Mouse (Mus musculus): ENCODE results near the gene Wdr19. TPM values are rescaled to one million over a fixed set of nuclear protein-coding genes. Genes with fewer than 3 reads are reported as not detected.
"Not testable (repeated sequence)": the region's sequence is repeated elsewhere in the genome, so short reads cannot be mapped to it uniquely, and the experiment has no call there.

Wdr19 gene
- total RNA-seq, 2 experiments from 2014 or later, result 8.5 to 10.0 TPM

- DNase-seq, result no peak
Measured at GRCm38 (mm10) chr5:65191601-65192000, 7.9 kb upstream of the Wdr19 start.

GRCm38 (mm10) chr5:65194441-65194840 lies 5.1 kb upstream of the Wdr19 start:
- peak in 1 of 2 experiments; percentile 13 for DNase-seq

- DNase-seq, result no peak
Measured at GRCm38 (mm10) chr5:65204726-65205125, 5.2 kb downstream of the Wdr19 start.

GRCm38 (mm10) chr5:65213321-65213720 lies 13.8 kb downstream of the Wdr19 start:
- peak; percentile 41 to 57 for DNase-seq

GRCm38 (mm10) chr5:65217305-65218269 lies 18.1 kb downstream of the Wdr19 start:
- DNase-seq, result no peak

- DNase-seq, result no peak
Measured at GRCm38 (mm10) chr5:65221037-65221436, 21.5 kb downstream of the Wdr19 start.

GRCm38 (mm10) chr5:65224056-65224455 lies 24.6 kb downstream of the Wdr19 start:
- DNase-seq, result no peak

GRCm38 (mm10) chr5:65231289-65232003 lies 31.9 kb downstream of the Wdr19 start:
- DNase-seq, result no peak

GRCm38 (mm10) chr5:65242740-65243139 lies 43.2 kb downstream of the Wdr19 start:
- DNase-seq, result peak; percentile 20 to 65

GRCm38 (mm10) chr5:65247296-65247695 lies 47.8 kb downstream of the Wdr19 start:
- no peak for DNase-seq

- DNase-seq, result no peak
Measured at GRCm38 (mm10) chr5:65250185-65250855, 50.8 kb downstream of the Wdr19 start.

GRCm38 (mm10) chr5:65257910-65258505 lies 58.5 kb downstream of the Wdr19 start:
- no peak for DNase-seq

GRCm38 (mm10) chr5:65273966-65274365 lies 74.5 kb downstream of the Wdr19 start:
- peak in 1 of 2 experiments; percentile 18 for DNase-seq

GRCm38 (mm10) chr5:65279133-65279651 lies 79.7 kb downstream of the Wdr19 start:
- DNase-seq, result no peak

GRCm38 (mm10) chr5:65281216-65281615 lies 81.7 kb downstream of the Wdr19 start:
- no peak for DNase-seq

- DNase-seq, result peak; percentile 15 to 18
Measured at GRCm38 (mm10) chr5:65284171-65284570, 84.7 kb downstream of the Wdr19 start.

GRCm38 (mm10) chr5:65287751-65288701 lies 88.5 kb downstream of the Wdr19 start:
- no peak for DNase-seq

GRCm38 (mm10) chr5:65289009-65289408 lies 89.5 kb downstream of the Wdr19 start:
- DNase-seq, result not testable (repeated sequence)

- DNase-seq, result peak in 1 of 2 experiments; percentile 10
Measured at GRCm38 (mm10) chr5:65293627-65294026, 94.1 kb downstream of the Wdr19 start.

- DNase-seq, result no peak
Measured at GRCm38 (mm10) chr5:65294270-65294669, 94.8 kb downstream of the Wdr19 start.
